Mouse (Mus musculus): ENCODE results near the gene Myo10.

- no peak for TF ChIP-seq CTCF (IDR thresholded peaks at IDR 0.05; ENCODE audit: borderline replicate concordance, control insufficient read depth, extremely low read depth, insufficient read depth, low read length, poor library complexity)
- TF ChIP-seq POLR2A (IDR thresholded peaks at IDR 0.05; ENCODE audit: control insufficient read depth, extremely low read depth, insufficient read depth, low read length, poor library complexity), result no peak
These were observed 194.9 kb downstream of the Myo10 start for GRCm38 (mm10) chr15:25817191-25817590.
